Mouse (Mus musculus) thymus, adult 2 months (tissue): ENCODE measurements around the gene Igsf21.

Experiments
- CTCF ChIP-seq: fragments of 200-500 bp; IDR thresholded peaks from 2 replicates; pipeline ENCODE4 v1.5.1; 2012; ENCODE audit warnings: mild to moderate bottlenecking, control low read depth, low read length, moderate library complexity, borderline replicate concordance; ENCODE audit not compliant: control insufficient read depth, poor library complexity, insufficient read depth; ENCODE audit errors: extremely low read depth
- POLR2A ChIP-seq: fragments of 200-500 bp; IDR thresholded peaks from 2 replicates; pipeline ENCODE4 v1.6.1; 2012; ENCODE audit warnings: mild to moderate bottlenecking, low read length, control low read depth, moderate library complexity; ENCODE audit not compliant: control insufficient read depth, poor library complexity, insufficient read depth; ENCODE audit errors: extremely low read depth

- TF ChIP-seq POLR2A (no peak), CTCF (no peak)
Observed at GRCm38 (mm10) chr4:140143884-140144525, 102.6 kb downstream of the Igsf21 start.
